Mouse (Mus musculus) gastrocnemius, postnatal 4 days (tissue): ENCODE results near the gene Gm4297. TPM values are rescaled to one million over a fixed set of nuclear protein-coding genes. Genes with fewer than 3 reads are reported as not detected.
"Not testable (repeated sequence)": the region's sequence is repeated elsewhere in the genome, so short reads cannot be mapped to it uniquely, and the experiment has no call there.

Experiments
- DNase-seq, 2 experiments: peaks; one replicate each; pipeline ENCODE4 v3.0.0; 2021 to 2022; ENCODE audit warnings: low spot score in 2 of 2, mixed read lengths in 2 of 2
- long read RNA-seq, 2 experiments: library from polyadenylated mRNA; stranded (forward); transcript quantifications; one replicate each; pipeline ENCODE4 v2.0.0; 2021
- microRNA-seq: library from miRNA; unstranded; fragments of <30 nt; microRNA quantifications from one replicate; pipeline ENCODE4 v1.2.0, GENCODE M21; 2021
- total RNA-seq, 2 experiments: library from RNA; stranded (reverse); gene quantifications; 2 replicates each; pipeline ENCODE4 v1.2.3; 2021

Gene Gm4297
- not detected for total RNA-seq
- long read RNA-seq, experiment 1: 0 reads
- long read RNA-seq, experiment 2: 0 reads

DNA sequence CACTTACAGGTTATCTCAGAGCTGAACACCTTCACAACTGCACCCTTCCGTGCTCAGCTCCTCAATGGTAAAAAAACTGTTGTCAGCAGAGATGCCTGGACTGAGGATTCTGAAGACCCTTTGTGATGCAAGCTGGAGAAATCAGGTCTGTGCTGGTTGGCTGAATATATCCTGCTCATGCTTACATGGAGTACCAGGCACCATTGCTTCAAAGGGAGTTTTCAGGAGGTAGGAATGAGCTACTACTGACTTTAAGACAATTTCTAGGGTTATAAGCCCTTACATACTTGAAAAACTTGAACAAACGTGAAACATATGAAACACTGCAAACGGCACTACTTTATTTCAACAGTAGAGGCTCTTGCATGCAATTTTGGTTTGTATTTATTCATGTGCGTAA, at the start of gene Gm4297:
Gm4297 (minus strand) TSS at position 101 of the 400 bp plus-strand sequence.
- DNase-seq: not testable (repeated sequence)

Small RNA genes within 50 kb of the gene (microRNA-seq; reads per million reads assigned to microRNA genes)
- gene Gm27839 (not detected), gene Gm27910 (not detected)

Other genes with a start within 250 kb of the Gm4297 start
- gene Gm5934, start 74.1 kb downstream of the Gm4297 start, total RNA-seq: not detected
- not detected for gene Gm5935, start 200.3 kb upstream of the Gm4297 start, total RNA-seq